Mouse (Mus musculus): ENCODE results near the gene Nradd.

Gene Nradd

GRCm38 (mm10) chr9:110611471-110611870 lies 12.8 kb downstream of the Nradd start:
- DNase-seq (ENCODE audit: low spot score), result no peak

GRCm38 (mm10) chr9:110583521-110583920 lies 40.7 kb downstream of the Nradd start:
- DNase-seq (ENCODE audit: low spot score), result no peak

DNA sequence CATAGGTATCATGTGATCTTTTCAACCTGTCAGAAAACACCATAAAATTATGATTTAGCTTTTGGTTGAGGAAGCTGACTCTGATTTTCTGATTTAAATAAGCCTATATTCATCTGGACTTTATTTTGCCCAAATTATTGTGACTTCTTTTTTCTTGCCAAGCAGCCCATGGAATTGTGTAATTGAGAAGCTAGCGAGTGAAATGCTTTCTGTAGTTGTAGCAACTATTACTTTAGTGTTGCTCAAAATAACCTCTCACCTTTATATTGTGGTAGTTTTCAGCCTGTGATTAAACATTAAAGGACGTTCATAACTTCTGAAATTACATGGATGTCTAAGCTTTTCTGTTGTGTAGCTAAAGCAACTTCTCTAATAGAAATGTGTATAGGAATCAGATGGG lies 42.1 kb downstream of the Nradd start:
- DNase-seq (ENCODE audit: low spot score), result no peak

All from ovary, postnatal 10 days (tissue).